Mouse (Mus musculus) small intestine, adult 2 months (tissue): Measurements from ENCODE around the gene Art3. TPM values are rescaled to one million over a fixed set of nuclear protein-coding genes. Genes with fewer than 3 reads are reported as not detected.

ENCODE experiments used
- H3K27ac ChIP-seq: fragments of 200-500 bp; 2 replicates; pipeline ENCODE4 v1.5.1; 2012; ENCODE audit warnings: low read depth, low read length, control low read depth, inconsistent platforms; ENCODE audit not compliant: insufficient read depth
- H3K27me3 ChIP-seq: fragments of 200-500 bp; 2 replicates; pipeline ENCODE4 v1.6.1; 2012; ENCODE audit warnings: mild to moderate bottlenecking, moderate library complexity, low read length, inconsistent platforms; ENCODE audit not compliant: control insufficient read depth, insufficient read depth
- H3K36me3 ChIP-seq: fragments of 200-500 bp; 2 replicates; pipeline ENCODE4 v1.6.1; 2012; ENCODE audit warnings: mild to moderate bottlenecking, low read length, control low read depth, inconsistent platforms; ENCODE audit not compliant: control insufficient read depth, insufficient read depth
- H3K4me1 ChIP-seq: fragments of 200-500 bp; 2 replicates; pipeline ENCODE4 v1.6.1; 2012; ENCODE audit warnings: low read length, inconsistent platforms, mixed read lengths; ENCODE audit not compliant: control insufficient read depth, insufficient read depth, insufficient read length
- H3K4me3 ChIP-seq: fragments of 200-500 bp; 2 replicates; pipeline ENCODE4 v1.5.1; 2012; ENCODE audit warnings: low read depth, mild to moderate bottlenecking, control low read depth, inconsistent platforms, low read length, moderate library complexity
- CTCF ChIP-seq: fragments of 200-500 bp; IDR thresholded peaks from 2 replicates; pipeline ENCODE4 v1.5.1; 2012; ENCODE audit warnings: low read depth, mild to moderate bottlenecking, control low read depth, inconsistent platforms, low read length, moderate library complexity, mixed read lengths; ENCODE audit not compliant: insufficient replicate concordance, insufficient read length; ENCODE audit errors: extremely low read depth
- POLR2A ChIP-seq: fragments of 200-500 bp; IDR thresholded peaks from 2 replicates; pipeline ENCODE4 v1.6.1; 2012; ENCODE audit warnings: low read depth, mild to moderate bottlenecking, control low read depth, inconsistent platforms, low read length, moderate library complexity
- WGBS: fragments of 180-500 bp; shearing (Covaris S2); methylation state at CpG from one replicate; pipeline ENCODE4 v1.1.7; 2018; 5-methylcytosine and 5-hydroxymethylcytosine counted together
- polyA plus RNA-seq: library from polyadenylated mRNA; depleted of rRNA; stranded (reverse); fragments of >200 nt; gene quantifications from 2 replicates; pipeline ENCODE4 v1.2.3, GENCODE M21; 2012

The Art3 gene
- polyA plus RNA-seq, 1 experiment, result 1.9 TPM

DNA sequence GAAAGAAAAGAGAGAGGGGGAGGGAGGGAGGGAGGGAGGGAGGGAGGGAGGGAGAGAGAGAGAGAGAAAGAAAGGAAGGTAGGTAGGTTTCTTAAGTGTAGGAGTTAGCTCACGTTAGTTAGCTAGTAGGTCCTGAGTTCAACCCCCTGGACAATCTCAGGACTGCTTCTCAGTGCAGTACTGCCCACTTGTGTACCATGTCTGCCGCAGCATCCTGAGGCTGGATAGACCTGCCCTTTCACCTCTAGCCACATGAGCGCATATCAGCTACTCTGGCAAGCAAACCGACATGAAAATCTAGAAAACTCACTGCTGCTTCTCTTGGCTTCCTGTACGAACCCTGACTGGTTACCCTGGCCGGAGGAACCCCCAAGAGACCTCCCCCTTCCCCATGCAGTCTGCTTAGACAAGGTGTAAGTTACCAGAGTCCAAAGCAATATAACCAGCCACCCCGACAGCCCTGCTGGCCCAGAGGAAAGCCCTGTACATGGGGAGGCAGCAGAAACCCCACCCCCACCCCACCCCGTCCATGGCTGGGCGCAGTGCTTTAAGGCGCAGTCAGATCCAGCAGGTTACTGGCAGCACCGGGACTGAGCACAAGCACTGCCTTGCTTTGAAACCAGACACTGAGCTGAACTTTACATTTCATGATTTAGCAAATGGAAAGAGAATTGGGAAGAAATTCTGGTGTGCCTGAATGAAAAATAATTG lies 81.8 kb downstream of the Art3 start:
- TF ChIP-seq POLR2A, result no peak
- TF ChIP-seq CTCF, result no peak
- H3K36me3 ChIP-seq, result peaks cover 30% of the 10 kb centered on the region
- H3K27ac ChIP-seq, result no peak overlapping the region
- WGBS, result 84% methylated on average over 11 of the region's 11 CpGs
- no peaks in the 10 kb centered on the region for H3K4me1 ChIP-seq
- H3K4me3 ChIP-seq, result no peak overlapping the region
- H3K27me3 ChIP-seq, result no peaks in the 10 kb centered on the region

DNA sequence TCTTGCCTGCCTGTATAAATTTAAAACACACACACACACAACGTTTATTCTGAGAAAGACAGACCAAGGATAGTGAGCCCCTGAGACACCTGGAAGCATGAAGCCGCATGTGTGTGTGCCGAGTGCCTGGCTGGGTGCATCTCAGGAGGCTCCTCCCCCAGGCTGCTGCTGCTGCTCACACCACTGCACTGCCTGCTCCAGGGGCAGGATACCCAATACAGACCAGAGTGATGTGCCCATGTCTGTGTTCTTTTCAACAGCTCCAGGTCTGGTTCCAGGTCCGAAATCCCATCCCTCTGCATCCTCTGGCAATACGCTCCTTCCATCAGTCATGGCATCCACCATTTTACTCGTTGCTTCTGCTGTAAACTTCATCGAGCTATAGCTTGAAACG lies 82.4 kb downstream of the Art3 start:
- WGBS, result 81% methylated on average over 8 of the region's 8 CpGs
- Histone ChIP-seq H3K27me3 (no peaks in the 10 kb centered on the region), H3K4me3 (no peak overlapping the region), H3K27ac (no peak overlapping the region), H3K4me1 (no peaks in the 10 kb centered on the region), H3K36me3 (peaks cover 33% of the 10 kb centered on the region)
- TF ChIP-seq POLR2A, result no peak
- TF ChIP-seq CTCF, result no peak

DNA sequence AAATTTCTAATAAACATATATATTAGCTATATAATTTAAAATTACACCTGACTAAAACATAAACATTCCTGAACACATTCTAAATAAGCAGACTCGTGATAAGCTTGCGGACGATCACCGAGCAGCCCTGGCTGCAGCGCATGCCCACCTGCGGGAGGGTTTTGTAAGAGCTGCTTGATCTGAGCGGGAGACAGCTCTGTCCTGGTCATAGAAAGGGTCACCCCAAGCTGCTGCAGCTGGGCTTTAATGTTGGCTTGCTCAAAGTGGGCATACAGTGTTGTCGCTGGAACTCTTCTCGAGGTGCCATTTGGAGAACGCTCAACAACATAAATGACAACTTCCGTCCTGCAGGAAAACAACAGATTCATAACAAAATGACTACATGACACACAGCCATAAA lies 92.5 kb downstream of the Art3 start:
- WGBS, result 96% methylated on average over 11 of the region's 11 CpGs
- peaks cover 61% of the 10 kb centered on the region for H3K36me3 ChIP-seq
- TF ChIP-seq CTCF, result no peak
- no peak for TF ChIP-seq POLR2A

DNA sequence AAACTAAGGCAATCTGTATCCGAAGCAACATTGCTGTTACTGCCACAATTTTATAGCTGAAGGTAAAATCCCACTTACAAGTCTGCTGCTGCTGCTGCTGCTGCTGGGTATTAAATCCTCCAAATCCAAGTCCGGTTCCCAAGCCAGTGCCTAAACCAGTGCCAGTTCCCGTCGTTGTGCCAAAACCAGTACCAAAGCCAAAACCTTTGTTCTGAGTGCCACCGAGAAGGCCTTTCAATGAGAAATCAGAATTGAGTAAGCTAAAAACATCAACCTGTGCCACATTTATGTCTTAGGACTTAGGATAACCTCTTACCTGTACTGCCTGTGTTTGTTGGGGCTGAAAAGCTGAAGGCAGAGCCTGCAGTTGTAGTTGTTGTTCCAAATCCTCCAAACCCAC lies 99.1 kb downstream of the Art3 start:
- no peak overlapping the region for H3K27ac ChIP-seq
- no peak for TF ChIP-seq CTCF
- TF ChIP-seq POLR2A, result no peak
- no peak overlapping the region for H3K4me3 ChIP-seq
- peaks cover 23% of the 10 kb centered on the region for H3K36me3 ChIP-seq
- WGBS, result 84% methylated on average over 5 of the region's 5 CpGs
- H3K4me1 ChIP-seq, result no peaks in the 10 kb centered on the region; the same call in 1 of the 2 replicates
- no peaks in the 10 kb centered on the region for H3K27me3 ChIP-seq

More for the DNA sequence above, 92.5 kb downstream of the Art3 start:
- no peak overlapping the region for H3K4me3 ChIP-seq
- H3K27ac ChIP-seq, result no peak overlapping the region
- H3K27me3 ChIP-seq, result no peaks in the 10 kb centered on the region
- H3K4me1 ChIP-seq, result peaks cover 2% of the 10 kb centered on the region; the same call in 1 of the 2 replicates

DNA sequence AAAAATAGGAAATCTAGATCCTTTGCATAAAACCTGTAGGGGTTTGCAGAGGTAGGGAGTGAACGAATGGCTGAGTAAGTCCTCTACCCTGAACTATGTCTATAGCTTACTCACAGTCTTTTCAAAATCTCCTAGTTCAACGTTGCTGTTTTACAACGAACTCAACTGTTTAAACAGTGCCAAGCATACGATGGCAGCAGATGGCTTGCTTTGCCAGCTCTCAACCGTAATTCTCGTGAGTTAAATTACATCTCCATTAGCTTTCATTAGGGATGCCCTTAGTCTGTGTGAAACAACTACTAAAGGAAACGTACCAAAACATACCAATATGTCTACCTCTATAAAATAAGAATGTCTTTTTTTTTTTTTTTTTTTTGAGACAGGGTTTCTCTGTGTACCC lies 100.0 kb downstream of the Art3 start:
- Histone ChIP-seq H3K4me3 (no peak overlapping the region), H3K4me1 (no peaks in the 10 kb centered on the region; the same call in 1 of the 2 replicates), H3K27ac (no peak overlapping the region), H3K36me3 (peaks cover 23% of the 10 kb centered on the region), H3K27me3 (no peaks in the 10 kb centered on the region)
- 70% methylated on average over 7 of the region's 7 CpGs for WGBS
- TF ChIP-seq CTCF, result no peak
- TF ChIP-seq POLR2A, result no peak

DNA sequence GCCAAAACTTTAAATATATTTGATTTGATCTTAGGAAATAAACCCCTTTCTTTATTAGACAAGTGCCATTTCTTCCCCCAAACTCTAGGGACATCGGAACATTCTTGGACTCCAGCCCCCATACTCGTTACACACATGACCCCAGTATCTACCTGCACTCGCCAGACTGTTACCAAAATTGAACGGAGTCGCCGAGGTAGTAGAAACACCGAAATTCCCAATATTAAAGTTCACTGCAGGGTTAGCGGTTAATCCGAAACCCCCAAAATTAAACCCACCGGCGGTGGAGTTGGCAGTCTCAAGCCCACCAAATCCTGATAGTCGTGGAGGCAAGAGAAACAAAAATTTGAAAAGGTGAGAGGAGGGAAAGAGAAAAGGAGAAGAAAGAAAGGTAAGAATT lies 102.4 kb downstream of the Art3 start:
- no peaks in the 10 kb centered on the region; the same call in 1 of the 2 replicates for H3K4me1 ChIP-seq
- TF ChIP-seq POLR2A (no peak), CTCF (no peak)
- WGBS, result under 1% methylated on average over 12 of the region's 12 CpGs
- H3K27me3 ChIP-seq, result no peaks in the 10 kb centered on the region
- peak overlapping the region; percentile 100 for H3K4me3 ChIP-seq
- H3K27ac ChIP-seq, result 0 out of 2 replicates have a peak overlapping the region, but pooled peaks have one; percentile 7
- peaks cover 5% of the 10 kb centered on the region for H3K36me3 ChIP-seq

DNA sequence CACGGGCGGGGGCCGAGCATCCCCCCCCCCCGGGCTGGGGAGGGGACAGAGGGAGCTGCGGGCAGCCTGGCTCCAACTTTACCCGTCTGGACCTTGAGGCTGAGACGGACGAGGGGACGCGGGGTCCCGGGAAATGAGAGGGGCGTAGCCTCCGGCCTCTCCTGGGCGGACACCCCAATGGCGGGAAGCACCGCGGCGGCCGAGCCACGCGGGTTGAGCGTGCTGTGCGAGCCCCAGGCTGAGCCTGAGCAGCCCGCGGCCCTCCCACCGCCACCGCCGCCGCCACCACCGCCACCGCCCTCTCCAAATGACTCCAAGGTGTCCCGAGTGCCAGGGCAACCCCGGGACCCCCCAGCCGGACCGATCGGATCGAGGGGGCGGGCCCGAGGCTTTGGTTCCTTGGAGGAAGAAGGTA lies 103.0 kb downstream of the Art3 start:
- Histone ChIP-seq H3K27me3 (no peaks in the 10 kb centered on the region), H3K36me3 (peaks cover 2% of the 10 kb centered on the region; the same call in 1 of the 2 replicates), H3K27ac (peak overlapping the region; percentile 62), H3K4me1 (no peaks in the 10 kb centered on the region; the same call in 1 of the 2 replicates), H3K4me3 (peak overlapping the region; percentile 100)
- TF ChIP-seq CTCF (no peak), POLR2A (no peak)
- under 1% methylated on average over 34 of the region's 39 CpGs for WGBS
